Mouse (Mus musculus): ENCODE results near the gene Tm4sf19. TPM values are rescaled to one million over a fixed set of nuclear protein-coding genes. Genes with fewer than 3 reads are reported as not detected.
"Not testable (repeated sequence)": the region's sequence is repeated elsewhere in the genome, so short reads cannot be mapped to it uniquely, and the experiment has no call there.

Tm4sf19 gene
- total and polyA plus RNA-seq, 2 experiments from 2014 or later = 0.48 TPM; not detected in 1

DNA sequence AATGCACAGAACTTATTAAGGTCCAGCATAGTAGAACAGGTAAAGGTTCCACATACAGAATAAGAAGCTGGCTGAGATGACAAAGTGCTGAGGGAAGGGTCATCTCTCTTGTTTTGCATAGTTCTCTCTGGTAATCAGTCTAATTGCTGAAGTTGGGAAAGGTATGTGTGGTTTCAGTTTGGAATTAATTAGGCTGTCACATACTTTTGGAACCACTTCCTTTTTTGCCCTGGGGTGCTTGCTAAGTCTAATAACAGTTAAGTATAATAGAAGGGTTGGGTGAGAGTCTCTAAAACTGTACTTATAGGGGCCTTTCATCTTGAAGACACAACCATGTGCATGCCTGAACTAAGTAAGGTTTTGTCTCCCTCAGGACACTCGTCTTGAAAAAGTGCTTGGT, 36.4 kb downstream of the Tm4sf19 start:
- Histone ChIP-seq H3K4me1 (ENCODE audit: insufficient read depth) (peaks cover 5% of the 10 kb centered on the region; the same call in 1 of the 2 replicates), H3K4me3 (ENCODE audit: low read depth, low read length) (no peak overlapping the region), H3K9ac (no peak overlapping the region), H3K9me3 (ENCODE audit: low read length) (no peaks in the 10 kb centered on the region), H3K27ac (ENCODE audit: low read depth, low read length) (no peak overlapping the region), H3K27me3 (ENCODE audit: insufficient read depth, low read length) (no peaks in the 10 kb centered on the region), H3K4me2 (ENCODE audit: low read depth) (no peak overlapping the region), H3K36me3 (ENCODE audit: insufficient read depth) (no peaks in the 10 kb centered on the region)
- WGBS = 72% methylated on average over 1 of the region's 1 CpGs
- no peak for TF ChIP-seq CTCF (IDR thresholded peaks at IDR 0.05; ENCODE audit: low read depth)
- ATAC-seq (no peak), DNase-seq (no peak)

DNA sequence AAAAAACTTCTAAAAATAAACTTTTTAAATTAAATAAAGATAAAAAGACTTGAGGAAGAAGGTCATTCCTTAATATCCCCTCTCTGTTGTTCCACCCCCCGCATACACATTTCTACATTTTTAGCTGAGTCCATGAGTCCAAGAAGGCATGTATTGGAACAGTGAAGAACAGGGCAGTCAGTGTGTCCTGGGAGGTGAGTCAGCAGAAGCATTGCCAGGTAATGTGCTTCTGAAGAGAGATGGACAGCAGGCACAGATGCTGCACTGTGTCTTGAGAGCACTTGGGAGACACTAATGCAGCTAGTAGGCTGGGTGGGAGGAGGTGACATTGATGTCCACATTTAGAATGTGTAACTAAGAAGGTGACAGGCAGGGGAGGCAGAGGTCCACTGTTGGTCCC, 37.0 kb downstream of the Tm4sf19 start:
- TF ChIP-seq CTCF (IDR thresholded peaks at IDR 0.05; ENCODE audit: low read depth) = no peak
- no peak overlapping the region for H3K9ac ChIP-seq
- H3K4me1 ChIP-seq (ENCODE audit: insufficient read depth) = no peaks in the 10 kb centered on the region
- 100% methylated on average over 1 of the region's 1 CpGs for WGBS
- ATAC-seq (no peak), DNase-seq (no peak)
- H3K4me2 ChIP-seq (ENCODE audit: low read depth) = no peak overlapping the region
- no peaks in the 10 kb centered on the region for H3K9me3 ChIP-seq (ENCODE audit: low read length)
- no peak overlapping the region for H3K4me3 ChIP-seq (ENCODE audit: low read depth, low read length)
- no peaks in the 10 kb centered on the region for H3K36me3 ChIP-seq (ENCODE audit: insufficient read depth)
- H3K27ac ChIP-seq (ENCODE audit: low read depth, low read length) = no peak overlapping the region
- H3K27me3 ChIP-seq (ENCODE audit: insufficient read depth, low read length) = no peaks in the 10 kb centered on the region

DNA sequence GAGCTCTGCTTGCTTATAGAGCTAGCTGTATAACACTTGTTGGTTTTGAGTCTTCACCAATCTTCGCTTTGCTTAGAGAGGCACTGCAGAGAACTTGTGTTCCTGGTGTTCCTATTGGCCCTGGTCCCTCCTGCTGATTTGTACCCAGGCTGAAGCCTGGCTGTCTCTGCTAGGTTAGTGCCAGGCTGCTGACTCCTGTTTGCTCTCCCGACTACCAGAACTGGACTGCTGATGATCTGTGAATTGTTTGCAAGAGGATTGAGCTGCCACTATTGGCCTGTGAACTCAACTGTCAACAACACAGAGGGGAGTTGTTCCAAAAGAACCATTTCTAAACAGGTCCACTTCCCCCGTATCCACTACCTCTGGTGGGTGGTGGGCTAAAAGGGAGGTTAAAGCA, 41.1 kb downstream of the Tm4sf19 start:
- ATAC-seq (no peak), DNase-seq (no peak)
- H3K27ac ChIP-seq (ENCODE audit: low read depth, low read length) = no peak overlapping the region
- no peaks in the 10 kb centered on the region for H3K36me3 ChIP-seq (ENCODE audit: insufficient read depth)
- H3K4me2 ChIP-seq (ENCODE audit: low read depth) = no peak overlapping the region
- no peak overlapping the region for H3K9ac ChIP-seq
- 89% methylated on average over 3 of the region's 3 CpGs for WGBS
- no peak overlapping the region for H3K4me3 ChIP-seq (ENCODE audit: low read depth, low read length)
- H3K9me3 ChIP-seq (ENCODE audit: low read length) = no peaks in the 10 kb centered on the region
- H3K4me1 ChIP-seq (ENCODE audit: insufficient read depth) = no peaks in the 10 kb centered on the region
- no peak for TF ChIP-seq CTCF (IDR thresholded peaks at IDR 0.05; ENCODE audit: low read depth)
- no peaks in the 10 kb centered on the region for H3K27me3 ChIP-seq (ENCODE audit: insufficient read depth, low read length)

DNA sequence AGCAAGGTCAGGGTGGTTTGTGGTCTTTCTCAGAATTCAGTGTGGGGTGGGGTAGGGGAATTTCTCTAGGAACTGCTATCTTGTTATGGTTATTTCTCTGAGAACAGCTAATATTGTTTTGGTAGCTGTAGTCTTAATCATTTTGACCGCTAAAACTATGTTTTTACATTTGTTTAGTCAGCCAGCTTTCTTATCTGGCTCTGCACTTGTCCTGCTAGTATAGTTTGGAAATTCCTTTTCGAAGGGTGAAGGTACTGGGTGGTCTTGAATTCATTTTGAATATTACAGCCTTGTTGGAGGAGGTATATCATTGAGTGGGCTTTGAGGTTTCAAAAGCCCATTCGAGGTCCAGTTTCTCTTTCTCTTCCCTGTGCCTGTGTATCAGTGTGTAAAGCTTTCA, 44.3 kb downstream of the Tm4sf19 start:
- H3K9ac ChIP-seq; H3K4me3 ChIP-seq (ENCODE audit: low read depth, low read length); H3K4me2 ChIP-seq (ENCODE audit: low read depth); H3K4me1 ChIP-seq (ENCODE audit: insufficient read depth); DNase-seq; H3K36me3 ChIP-seq (ENCODE audit: insufficient read depth); H3K9me3 ChIP-seq (ENCODE audit: low read length); ATAC-seq; H3K27me3 ChIP-seq (ENCODE audit: insufficient read depth, low read length); H3K27ac ChIP-seq (ENCODE audit: low read depth, low read length): not testable (repeated sequence)
- WGBS = 93% methylated on average over 3 of the region's 3 CpGs

DNA sequence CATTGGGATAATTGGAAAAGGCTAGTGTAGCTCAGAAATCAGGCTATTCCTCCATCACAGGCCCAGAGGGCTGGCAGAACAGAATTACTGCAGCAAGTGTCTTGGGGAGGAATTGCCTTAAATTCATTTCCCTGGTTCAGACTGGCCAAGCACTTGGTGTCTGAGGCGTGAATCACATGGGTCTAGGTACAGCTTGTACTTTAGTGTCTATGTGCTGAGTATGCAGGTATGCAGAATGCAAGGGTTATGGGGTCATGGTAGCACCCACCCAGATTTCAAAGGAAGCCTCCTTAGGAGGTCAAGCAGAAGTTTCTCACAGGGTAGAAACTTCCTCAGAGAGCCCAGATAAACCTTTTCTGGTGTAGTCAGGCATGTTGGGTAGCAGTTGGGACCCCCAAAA, 45.3 kb downstream of the Tm4sf19 start:
- no peaks in the 10 kb centered on the region for H3K36me3 ChIP-seq (ENCODE audit: insufficient read depth)
- no peak overlapping the region for H3K9ac ChIP-seq
- no peak overlapping the region for H3K4me3 ChIP-seq (ENCODE audit: low read depth, low read length)
- DNase-seq (no peak), ATAC-seq (no peak)
- H3K9me3 ChIP-seq (ENCODE audit: low read length) = no peaks in the 10 kb centered on the region
- TF ChIP-seq CTCF (IDR thresholded peaks at IDR 0.05; ENCODE audit: low read depth) = no peak
- no peak overlapping the region for H3K27ac ChIP-seq (ENCODE audit: low read depth, low read length)
- WGBS = 92% methylated on average over 1 of the region's 1 CpGs
- H3K27me3 ChIP-seq (ENCODE audit: insufficient read depth, low read length) = no peaks in the 10 kb centered on the region
- no peak overlapping the region for H3K4me2 ChIP-seq (ENCODE audit: low read depth)
- no peaks in the 10 kb centered on the region for H3K4me1 ChIP-seq (ENCODE audit: insufficient read depth)

DNA sequence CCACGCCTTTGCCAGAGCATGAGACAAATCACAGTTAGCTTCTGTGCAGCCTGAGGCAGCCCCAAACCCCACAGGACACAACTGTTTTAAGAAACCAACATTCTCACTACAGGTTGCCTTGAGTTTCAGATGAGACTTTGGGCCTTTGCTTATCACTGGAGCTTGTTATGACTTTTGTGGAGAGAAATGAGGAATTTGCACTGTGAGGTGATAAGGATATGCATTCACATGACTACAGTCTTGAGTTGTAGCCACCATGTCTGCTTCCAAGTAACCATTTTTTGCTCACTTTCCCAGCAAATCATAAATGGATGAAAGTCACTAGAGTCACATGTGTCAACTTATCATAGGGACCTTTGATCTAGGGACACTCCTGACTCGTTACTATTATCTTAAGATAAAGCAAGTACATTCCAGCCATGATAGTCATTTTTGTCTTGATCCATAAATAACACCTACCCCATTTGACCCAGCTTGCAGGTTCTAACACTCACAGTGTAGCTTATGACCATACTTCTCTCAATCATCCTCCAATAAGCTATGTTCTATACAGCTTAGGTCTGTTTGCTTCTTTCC, 46.3 kb downstream of the Tm4sf19 start:
- H3K36me3 ChIP-seq (ENCODE audit: insufficient read depth) = peaks cover 2% of the 10 kb centered on the region; the same call in 1 of the 2 replicates
- DNase-seq (no peak), ATAC-seq (no peak)
- H3K4me3 ChIP-seq (ENCODE audit: low read depth, low read length) = no peak overlapping the region
- no peaks in the 10 kb centered on the region for H3K27me3 ChIP-seq (ENCODE audit: insufficient read depth, low read length)
- TF ChIP-seq CTCF (IDR thresholded peaks at IDR 0.05; ENCODE audit: low read depth) = no peak
- H3K9ac ChIP-seq = no peak overlapping the region
- 86% methylated on average over 2 of the region's 2 CpGs for WGBS
- no peaks in the 10 kb centered on the region for H3K9me3 ChIP-seq (ENCODE audit: low read length)
- no peak overlapping the region for H3K27ac ChIP-seq (ENCODE audit: low read depth, low read length)
- no peaks in the 10 kb centered on the region for H3K4me1 ChIP-seq (ENCODE audit: insufficient read depth)
- H3K4me2 ChIP-seq (ENCODE audit: low read depth) = no peak overlapping the region

DNA sequence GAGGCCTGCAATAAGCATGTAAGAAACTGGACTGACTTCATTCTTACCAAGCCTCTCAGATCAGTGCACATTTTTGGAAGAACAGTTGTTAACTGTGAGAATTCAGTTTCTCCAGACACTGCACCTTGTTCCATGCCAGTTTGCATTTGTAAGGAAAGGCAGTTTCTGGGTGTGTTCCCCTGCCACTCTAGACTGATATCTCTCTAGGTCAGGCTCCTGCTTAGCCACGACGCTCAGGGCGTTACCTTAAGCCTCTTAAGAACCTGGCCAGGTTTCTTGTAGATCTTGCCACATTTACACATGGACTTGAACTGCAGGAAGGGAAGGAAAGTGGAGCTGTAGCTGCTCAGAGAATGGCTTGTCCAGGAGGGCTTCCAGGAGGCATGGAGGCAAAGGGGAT, 49.4 kb downstream of the Tm4sf19 start:
- Histone ChIP-seq H3K27me3 (ENCODE audit: insufficient read depth, low read length) (no peaks in the 10 kb centered on the region), H3K4me2 (ENCODE audit: low read depth) (no peak overlapping the region), H3K36me3 (ENCODE audit: insufficient read depth) (peaks cover 20% of the 10 kb centered on the region), H3K4me3 (ENCODE audit: low read depth, low read length) (no peak overlapping the region), H3K9ac (no peak overlapping the region), H3K4me1 (ENCODE audit: insufficient read depth) (no peaks in the 10 kb centered on the region), H3K27ac (ENCODE audit: low read depth, low read length) (no peak overlapping the region), H3K9me3 (ENCODE audit: low read length) (no peaks in the 10 kb centered on the region)
- ATAC-seq (no peak), DNase-seq (no peak)
- WGBS = 89% methylated on average over 3 of the region's 3 CpGs
- TF ChIP-seq CTCF (IDR thresholded peaks at IDR 0.05; ENCODE audit: low read depth) = no peak
